ENCODE assay signal across 12 mouse cellular contexts in the genomic region with DNA sequence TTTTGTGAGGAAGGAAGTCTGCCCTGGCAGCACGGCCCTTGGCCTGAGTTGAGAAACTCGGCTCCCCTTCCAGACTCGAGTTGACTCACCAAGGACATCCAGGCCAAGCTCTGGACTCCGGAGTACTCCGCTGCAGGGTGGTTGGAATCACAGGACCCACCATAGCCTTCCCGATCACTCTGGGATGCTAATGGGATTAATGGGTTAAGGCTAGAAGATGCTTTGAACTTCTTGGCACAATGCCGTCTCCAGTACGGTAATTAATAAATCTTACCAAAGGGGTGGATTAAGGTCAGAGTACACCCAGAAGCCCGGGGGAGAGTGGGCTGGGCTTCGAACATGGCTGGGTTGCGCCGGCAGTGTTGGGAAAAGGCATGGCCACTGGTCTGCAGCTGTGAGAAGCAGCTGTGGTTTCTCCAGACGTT.
A peak's percentile ranks its signal among the peaks of the same experiment; 100 is the strongest.
DNase-seq lines count a peak whose midpoint lies in the region; ATAC-seq and TF ChIP-seq lines count a peak whose summit lies in the region.
"Had no signal": no experiment of that assay in that cellular context is flagged by ENCODE, and none has a peak within 500 bp of the region (broad histone marks: within the 10 kb centered on the region; RNA-seq: fewer than 3 reads in every experiment).

No protein-coding gene starts in this region.

- H3K27ac ChIP-seq in lung, postnatal 0 days (ENCODE audit: low read length), result no peak overlapping the region
- H3K27ac ChIP-seq in midbrain, embryonic 13.5 days, result no peak overlapping the region
- H3K27ac ChIP-seq in intestine, embryonic 16.5 days (ENCODE audit: low read length), result no peak overlapping the region

- H3K9me3 ChIP-seq in lung, postnatal 0 days (ENCODE audit: low read length), result no peaks in the 10 kb centered on the region
- H3K9me3 ChIP-seq in midbrain, embryonic 13.5 days, result no peaks in the 10 kb centered on the region
- H3K9me3 ChIP-seq in intestine, embryonic 16.5 days (ENCODE audit: control insufficient read depth, low read length), result no peaks in the 10 kb centered on the region

- 56% methylated on average over 13 of the region's 13 CpGs for WGBS in lung, postnatal 0 days
- 66% methylated on average over 13 of the region's 13 CpGs for WGBS in midbrain, embryonic 13.5 days
- whole genome bisulfite sequencing in intestine, embryonic 16.5 days, result 58% methylated on average over 13 of the region's 13 CpGs

- no peaks in the 10 kb centered on the region for H3K4me1 ChIP-seq in lung, postnatal 0 days (ENCODE audit: insufficient read depth, low read depth, low read length)
- no peaks in the 10 kb centered on the region for H3K4me1 ChIP-seq in midbrain, embryonic 13.5 days (replicated peaks)
- no peaks in the 10 kb centered on the region for H3K4me1 ChIP-seq in intestine, embryonic 16.5 days (ENCODE audit: control insufficient read depth, insufficient read depth, low read length)

- H3K9ac ChIP-seq in lung, postnatal 0 days (replicated peaks; ENCODE audit: low read depth), result no peak overlapping the region
- H3K9ac ChIP-seq in midbrain, embryonic 13.5 days (replicated peaks), result no peak overlapping the region
- H3K9ac ChIP-seq in intestine, embryonic 16.5 days (ENCODE audit: low read depth, low read length), result no peak overlapping the region
- H3K9ac ChIP-seq: liver, postnatal 0 days had no signal

- no peak for TF ChIP-seq EP300 in lung, postnatal 0 days (IDR thresholded peaks at IDR 0.05)

- peak; percentile 22 for DNase-seq in urinary bladder, postnatal 25 days (ENCODE audit: low spot score)
- DNase-seq in urinary bladder, adult 2 months (ENCODE audit: low spot score), result no peak
- DNase-seq in heart, postnatal 4 days, result peak; percentile 55
- DNase-seq in lung, postnatal 0 days (ENCODE audit: low spot score), result peak; percentile 53
- no peak for DNase-seq in spleen, adult 12 weeks (ENCODE audit: low spot score)
- no peak for DNase-seq in embryo, embryonic 9.5 days (ENCODE audit: extremely low spot score)
- DNase-seq: layer of hippocampus, adult 9-11 months; liver, postnatal 0 days had no signal

- H3K27me3 ChIP-seq in lung, postnatal 0 days (replicated peaks; ENCODE audit: insufficient read depth, low read length), result no peaks in the 10 kb centered on the region
- H3K27me3 ChIP-seq in midbrain, embryonic 13.5 days, result no peaks in the 10 kb centered on the region
- H3K27me3 ChIP-seq in intestine, embryonic 16.5 days (replicated peaks; ENCODE audit: control insufficient read depth, insufficient read depth, low read length), result no peaks in the 10 kb centered on the region
- H3K27me3 ChIP-seq: CH12.LX had no signal

- ATAC-seq in lung, postnatal 0 days, result peak; percentile 42
- ATAC-seq in midbrain, embryonic 13.5 days, result no peak
- no peak for ATAC-seq in intestine, embryonic 16.5 days
- ATAC-seq: activated CD4-positive, CD25-positive, alpha-beta regulatory T cell, adult 4 months; liver, postnatal 0 days had no signal

- H3K36me3 ChIP-seq in lung, postnatal 0 days (ENCODE audit: insufficient read depth, low read length), result no peaks in the 10 kb centered on the region
- H3K36me3 ChIP-seq in midbrain, embryonic 13.5 days, result no peaks in the 10 kb centered on the region
- no peaks in the 10 kb centered on the region for H3K36me3 ChIP-seq in intestine, embryonic 16.5 days (ENCODE audit: control insufficient read depth, insufficient read depth, low read length)

- H3K4me3 ChIP-seq in lung, postnatal 0 days (ENCODE audit: low read depth, low read length), result no peak overlapping the region
- H3K4me3 ChIP-seq in midbrain, embryonic 13.5 days (replicated peaks), result no peak overlapping the region
- H3K4me3 ChIP-seq in intestine, embryonic 16.5 days (ENCODE audit: low read length), result no peak overlapping the region

- TF ChIP-seq CTCF in lung, postnatal 0 days (IDR thresholded peaks at IDR 0.05), result no peak

- H3K4me2 ChIP-seq in lung, postnatal 0 days (replicated peaks; ENCODE audit: low read depth, low read length), result no peak overlapping the region
- H3K4me2 ChIP-seq in midbrain, embryonic 13.5 days (replicated peaks), result no peak overlapping the region
- H3K4me2 ChIP-seq in intestine, embryonic 16.5 days (ENCODE audit: low read depth, low read length), result no peak overlapping the region

Comparison
In these comparisons a context has a peak if more than half of its experiments do, and no peak if none do; other contexts are left out.
1. DNase-seq: peak in urinary bladder, postnatal 25 days (single experiment), heart, postnatal 4 days (single experiment) and lung, postnatal 0 days (single experiment); none in urinary bladder, adult 2 months (single experiment), spleen, adult 12 weeks (single experiment) and embryo, embryonic 9.5 days (single experiment).